Mouse (Mus musculus) CD8-positive naive resting alpha-beta T cell, adult 2 months (primary cell): Measurements from ENCODE around the gene Eps15l1.

Experiments
- DNase-seq, 2 experiments: peaks; one replicate each; pipeline ENCODE4 v3.0.0; 2022; ENCODE audit warnings: low read depth in 2 of 2, low spot score in 2 of 2

The Eps15l1 gene

GRCm38 (mm10) chr8:72415252-72415651 lies 6.0 kb downstream of the Eps15l1 start:
- DNase-seq = no peak

- DNase-seq = no peak
These were observed 7.4 kb downstream of the Eps15l1 start for GRCm38 (mm10) chr8:72413839-72414238.

GRCm38 (mm10) chr8:72409443-72409842 lies 11.8 kb downstream of the Eps15l1 start:
- DNase-seq = no peak

GRCm38 (mm10) chr8:72407878-72408277 lies 13.4 kb downstream of the Eps15l1 start:
- no peak for DNase-seq

GRCm38 (mm10) chr8:72402981-72403380 lies 18.3 kb downstream of the Eps15l1 start:
- no peak for DNase-seq

GRCm38 (mm10) chr8:72401381-72401780 lies 19.9 kb downstream of the Eps15l1 start:
- DNase-seq = no peak

- DNase-seq = no peak
These were observed 35.5 kb downstream of the Eps15l1 start for GRCm38 (mm10) chr8:72385737-72386136.

GRCm38 (mm10) chr8:72382395-72382794 lies 38.9 kb downstream of the Eps15l1 start:
- no peak for DNase-seq

- no peak for DNase-seq
These were observed 40.6 kb downstream of the Eps15l1 start for GRCm38 (mm10) chr8:72380656-72381055.

GRCm38 (mm10) chr8:72376900-72377299 lies 44.4 kb downstream of the Eps15l1 start:
- no peak for DNase-seq

GRCm38 (mm10) chr8:72376309-72376708 lies 45.0 kb downstream of the Eps15l1 start:
- DNase-seq = no peak

GRCm38 (mm10) chr8:72375161-72375560 lies 46.1 kb downstream of the Eps15l1 start:
- no peak for DNase-seq

- no peak for DNase-seq
These were observed 48.9 kb downstream of the Eps15l1 start for GRCm38 (mm10) chr8:72372311-72372710.

- DNase-seq = no peak
These were observed 49.9 kb downstream of the Eps15l1 start for GRCm38 (mm10) chr8:72371356-72371755.

GRCm38 (mm10) chr8:72366435-72366834 lies 54.8 kb downstream of the Eps15l1 start:
- DNase-seq = no peak

- peak; percentile 88 to 91 for DNase-seq
These were observed 55.4 kb downstream of the Eps15l1 start for GRCm38 (mm10) chr8:72365826-72366225.

- peak in 1 of 2 experiments; percentile 39 for DNase-seq
These were observed 56.2 kb downstream of the Eps15l1 start for GRCm38 (mm10) chr8:72365016-72365415.

- no peak for DNase-seq
These were observed 57.8 kb downstream of the Eps15l1 start for GRCm38 (mm10) chr8:72363457-72363856.

- DNase-seq = no peak
These were observed 58.5 kb downstream of the Eps15l1 start for GRCm38 (mm10) chr8:72362754-72363153.

GRCm38 (mm10) chr8:72360162-72360561 lies 61.1 kb downstream of the Eps15l1 start:
- DNase-seq = peak; percentile 52 to 60

GRCm38 (mm10) chr8:72356593-72356992 lies 64.7 kb downstream of the Eps15l1 start:
- no peak for DNase-seq

GRCm38 (mm10) chr8:72354272-72354671 lies 67.0 kb downstream of the Eps15l1 start:
- peak; percentile 82 to 87 for DNase-seq

- DNase-seq = no peak
These were observed 67.6 kb downstream of the Eps15l1 start for GRCm38 (mm10) chr8:72353700-72354045.
